Mouse (Mus musculus): ENCODE measurements at regions not wholly inside any gene's neighbourhood (a gene's known extent, or its start where the extent isn't known, plus 50 kb on each side); places are given as distances from the start of the nearest gene placed in this dataset.
"Not testable (repeated sequence)": the region's sequence is repeated elsewhere in the genome, so short reads cannot be mapped to it uniquely, and the experiment has no call there.

DNA sequence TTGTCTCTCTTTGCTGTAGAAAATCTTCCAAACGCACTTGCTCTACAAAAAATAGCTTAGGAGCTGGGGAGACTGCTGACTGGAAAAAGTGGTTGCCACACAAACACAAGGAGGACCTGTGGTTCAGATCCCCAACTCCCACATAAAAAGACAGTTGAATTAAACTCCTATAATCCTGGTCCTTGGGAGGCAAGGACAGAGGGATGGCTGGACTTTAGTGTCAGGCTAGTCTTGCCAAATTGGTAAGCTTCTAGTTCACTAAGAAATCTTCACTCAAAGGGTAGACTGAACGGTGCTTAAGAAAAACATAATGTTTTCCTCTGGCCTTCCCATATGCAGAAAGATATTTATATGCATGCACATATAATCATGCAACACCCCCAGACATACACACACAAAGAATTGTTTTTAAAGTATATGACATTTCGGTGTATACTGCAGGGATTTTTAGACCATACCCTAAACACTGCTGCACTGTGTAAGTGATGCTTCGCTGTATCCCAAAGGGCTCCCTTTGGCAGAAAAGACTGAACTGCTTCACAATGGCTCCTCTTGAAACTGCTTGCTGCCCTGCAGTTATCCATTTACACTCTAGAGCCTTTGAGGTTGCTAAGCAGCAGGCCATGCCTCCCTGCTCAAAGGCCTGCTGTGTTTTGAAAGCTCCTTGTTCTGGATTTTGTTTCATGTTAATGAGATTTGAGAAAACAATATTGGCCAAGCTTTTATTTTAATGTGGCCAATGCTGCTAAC lies 1299.3 kb downstream of the Zfp704 start:
- DNase-seq (ENCODE audit: low spot score in 2 of 2), result no peak

DNA sequence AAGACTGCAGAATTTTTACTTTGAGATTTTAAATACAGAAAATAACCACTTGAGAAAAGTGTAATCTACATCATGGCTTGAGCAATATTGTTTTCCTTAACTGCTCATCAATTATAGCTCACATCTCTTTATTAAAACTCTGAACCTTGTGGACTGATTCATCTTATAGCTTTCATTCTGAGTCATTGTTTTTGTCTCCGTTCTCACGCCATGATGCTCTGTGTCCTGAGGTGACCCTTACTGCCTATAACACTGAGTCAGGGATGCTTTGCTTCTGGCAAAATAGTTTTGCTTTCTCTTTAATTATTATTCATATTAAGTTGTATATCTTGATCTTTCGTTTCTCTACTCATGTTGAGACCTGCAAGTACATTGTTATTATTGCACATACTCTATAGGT lies 1302.6 kb downstream of the Zfp704 start:
- DNase-seq (ENCODE audit: low spot score in 2 of 2), result no peak

DNA sequence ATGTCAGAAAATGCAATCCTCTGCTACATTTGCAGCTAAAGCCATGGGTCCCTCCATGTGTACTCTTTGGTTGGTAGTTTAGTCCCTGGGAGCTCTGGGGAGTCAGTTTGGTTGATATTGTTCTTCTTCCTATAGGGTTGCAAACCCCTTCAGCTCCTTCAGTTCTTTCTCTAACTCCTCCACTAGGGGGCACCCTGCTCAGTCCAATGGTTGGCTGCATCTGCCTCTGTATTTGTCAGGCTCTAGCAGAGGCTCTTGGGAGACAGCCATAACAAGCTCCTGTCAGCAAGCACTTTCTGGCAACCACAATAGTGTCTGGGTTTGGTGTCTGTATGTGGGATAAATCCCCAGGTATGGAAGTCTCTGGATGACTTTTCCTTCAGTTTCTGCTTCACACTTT lies 1305.1 kb downstream of the Zfp704 start:
- no peak for DNase-seq (ENCODE audit: low spot score in 2 of 2)

DNA sequence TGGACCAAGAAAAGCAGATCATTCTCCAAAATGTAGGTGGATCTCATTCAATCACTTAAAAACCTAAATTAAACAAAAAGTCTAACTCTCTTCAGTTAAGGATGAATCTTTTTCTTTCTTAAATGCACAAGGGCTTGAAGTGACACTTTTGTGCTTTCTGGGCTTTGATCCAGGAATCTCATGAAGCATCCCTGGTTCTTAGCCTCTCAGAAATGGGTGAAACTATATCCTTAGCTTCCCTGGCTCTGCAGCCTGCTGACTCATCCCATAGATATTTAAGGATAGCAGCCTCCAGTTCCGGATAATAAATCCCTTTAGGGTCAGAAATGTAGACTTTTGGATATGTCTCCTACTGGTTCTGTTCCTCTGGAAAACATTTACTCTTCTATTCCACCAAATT lies 1316.8 kb downstream of the Zfp704 start:
- DNase-seq (ENCODE audit: low spot score in 2 of 2), result no peak

DNA sequence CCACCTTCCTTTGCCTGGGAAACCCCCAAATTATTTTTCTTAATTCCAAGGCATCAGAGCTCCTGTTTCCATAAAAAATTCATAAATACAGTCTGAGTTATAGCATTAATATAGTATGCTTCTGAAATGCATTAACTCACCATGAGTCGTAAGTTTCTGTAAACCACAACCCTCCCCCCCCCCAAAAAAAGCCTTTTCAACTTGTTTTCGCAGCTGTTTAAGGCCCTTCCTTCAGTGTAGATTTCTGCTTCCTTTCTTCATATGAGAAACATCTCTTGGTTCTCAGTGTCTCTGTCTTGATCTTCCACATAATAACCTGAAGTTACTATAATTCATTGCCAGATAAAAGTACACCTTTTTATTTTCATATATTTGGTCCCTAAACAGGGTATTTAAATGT lies 1320.3 kb downstream of the Zfp704 start:
- DNase-seq (ENCODE audit: low spot score in 2 of 2), result no peak

DNA sequence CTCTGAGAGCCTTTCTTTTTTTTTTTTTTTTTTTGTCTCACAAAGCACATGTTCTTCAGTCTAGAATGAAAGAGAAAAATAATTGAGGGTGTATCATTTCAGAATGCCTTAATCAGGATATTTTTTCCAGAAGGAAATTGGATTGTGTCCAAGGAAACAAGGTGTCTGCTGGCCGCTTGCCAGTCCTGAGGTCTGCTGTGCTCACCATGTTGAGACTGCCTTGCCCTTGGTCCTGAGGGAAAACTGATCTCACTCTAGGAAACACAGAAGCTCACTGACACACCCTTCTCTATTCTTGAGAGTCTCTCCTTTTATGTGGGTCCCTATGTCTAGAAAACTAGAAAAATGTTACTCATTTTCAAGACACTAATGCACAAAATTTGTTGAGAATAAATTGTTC lies 1321.4 kb downstream of the Zfp704 start:
- DNase-seq (ENCODE audit: low spot score in 2 of 2), result no peak

DNA sequence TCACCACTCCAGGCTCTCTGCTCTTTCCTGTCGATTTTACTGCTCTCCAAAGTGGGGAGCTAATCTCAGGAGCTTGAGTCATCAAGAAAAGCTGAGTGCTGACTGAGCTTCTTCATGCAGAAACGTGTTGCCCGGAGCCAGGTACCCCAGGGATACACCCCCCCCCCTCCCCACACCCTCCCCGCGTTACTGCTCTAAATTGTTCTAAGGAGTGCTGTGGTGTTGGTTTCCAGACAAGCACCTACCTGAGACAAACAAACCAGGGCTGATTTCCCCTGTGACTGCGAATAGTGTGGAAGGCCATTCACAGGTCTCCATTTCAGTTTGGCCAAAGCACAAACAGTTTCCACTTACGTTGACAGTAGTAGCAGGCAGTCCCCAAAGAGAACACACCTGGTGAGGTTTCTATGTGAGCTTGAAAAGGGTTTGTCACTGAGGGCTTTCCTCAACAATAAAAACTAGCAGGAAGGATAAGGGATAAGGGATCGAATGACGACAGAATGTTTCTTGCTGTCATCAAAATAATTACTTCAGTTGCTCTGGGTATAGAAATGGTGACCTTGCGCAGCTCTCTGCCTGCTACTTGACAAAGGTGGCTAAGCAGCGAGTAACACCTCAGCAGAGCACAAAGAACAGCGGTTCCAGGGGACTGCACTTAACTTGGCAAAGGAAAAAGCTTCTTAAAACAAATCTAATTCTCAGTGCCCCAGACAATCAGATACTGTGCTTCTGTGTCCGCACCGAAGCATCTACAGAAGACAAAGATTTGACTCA lies 1325.0 kb downstream of the Zfp704 start:
- DNase-seq (ENCODE audit: low spot score in 2 of 2), result no peak

DNA sequence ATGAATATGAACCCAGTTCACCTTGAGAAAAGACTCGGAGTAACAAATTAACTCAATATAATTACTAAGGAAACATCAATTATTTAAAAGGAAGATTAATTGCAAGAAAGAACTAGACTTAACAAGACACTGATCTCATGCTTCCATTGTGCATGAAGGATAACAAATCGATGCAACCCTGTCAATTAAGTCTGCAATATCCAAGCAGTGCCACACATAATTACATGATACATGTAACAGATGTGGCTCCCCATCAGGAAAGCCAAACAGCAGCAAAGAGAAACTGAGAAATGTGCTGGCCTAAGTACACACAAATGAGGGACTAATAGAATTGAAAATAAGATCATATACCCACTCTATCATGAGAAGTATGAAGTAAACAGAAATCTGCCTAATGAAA lies 1327.5 kb downstream of the Zfp704 start:
- no peak for DNase-seq (ENCODE audit: low spot score in 2 of 2)

DNA sequence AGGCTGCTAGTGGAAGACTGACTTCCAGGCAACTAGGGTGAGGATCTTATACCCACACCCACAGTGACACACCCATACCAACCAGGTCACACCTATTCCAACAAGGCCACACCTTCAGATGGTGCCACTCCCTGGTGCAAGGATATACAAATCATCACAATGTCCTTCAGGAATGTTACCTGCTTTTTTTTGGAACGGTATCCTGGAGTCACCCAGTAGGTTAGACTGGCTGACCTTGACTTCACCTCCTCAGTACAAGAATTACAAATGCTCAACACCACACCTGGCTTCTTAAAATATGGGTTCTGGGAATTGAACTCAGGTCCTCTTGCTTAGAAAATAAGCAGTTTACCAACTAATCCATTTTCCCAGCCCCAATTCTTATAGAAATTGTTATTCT lies 1333.2 kb downstream of the Zfp704 start:
- no peak for DNase-seq (ENCODE audit: low spot score in 2 of 2)

DNA sequence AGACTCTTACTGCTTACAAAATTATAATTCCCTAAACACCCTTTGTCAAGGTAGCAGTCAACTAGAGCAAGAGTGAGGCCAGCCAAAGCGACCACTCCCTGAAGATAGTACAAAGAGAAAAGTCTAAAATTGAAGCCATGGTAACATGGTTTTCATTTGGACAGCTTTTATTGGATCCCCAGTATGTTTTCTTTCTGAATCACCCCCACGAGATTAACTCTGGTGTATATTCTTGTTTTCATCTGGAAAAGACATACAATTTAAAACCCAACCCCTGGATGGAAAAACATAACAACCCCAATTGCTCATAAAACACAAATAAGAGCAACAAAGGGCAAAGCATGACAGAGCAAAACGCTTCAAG lies 1339.0 kb downstream of the Zfp704 start:
- no peak for DNase-seq (ENCODE audit: low spot score in 2 of 2)

DNA sequence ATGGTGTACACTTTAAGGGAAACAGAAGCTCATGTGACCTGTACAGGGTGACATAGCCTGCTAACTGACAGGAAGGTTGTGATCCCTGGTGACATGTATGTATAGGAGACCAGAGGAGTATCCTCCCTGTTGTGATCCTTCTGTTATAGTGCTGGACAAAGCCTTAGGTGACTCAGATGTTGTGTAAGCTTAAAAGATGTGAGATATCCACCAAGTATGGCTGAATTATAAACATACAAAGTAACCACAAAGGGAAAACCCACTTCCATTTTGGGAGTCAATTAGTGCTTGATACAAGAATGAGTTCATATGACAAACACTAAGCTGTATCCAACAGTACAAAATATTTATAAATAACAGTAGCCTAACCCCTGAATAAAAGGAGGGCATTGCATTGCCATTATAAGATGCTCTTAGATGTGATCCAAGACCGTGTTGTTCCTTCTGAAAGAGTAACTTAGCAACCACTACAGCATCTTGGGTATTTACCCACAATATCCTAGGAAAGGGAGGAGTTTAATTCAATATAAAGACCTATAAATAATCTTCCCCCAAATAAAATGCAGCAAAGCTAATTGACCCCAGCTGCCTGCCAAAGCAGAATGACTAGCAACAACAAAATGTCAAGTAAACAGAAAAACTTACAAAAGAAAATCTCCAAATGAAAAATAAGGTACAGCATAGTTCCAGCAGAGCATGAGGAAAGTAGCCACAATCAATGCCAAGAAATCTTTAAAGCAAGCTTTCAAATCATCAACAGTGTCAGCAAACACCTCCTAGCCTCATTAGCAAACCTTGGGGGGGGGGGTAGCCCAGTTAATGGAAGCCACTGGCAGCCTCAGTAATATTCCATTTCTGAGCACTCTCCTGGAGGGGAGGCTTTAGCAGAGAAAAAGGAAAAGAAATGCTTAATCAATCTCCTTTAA lies 1339.6 kb downstream of the Zfp704 start:
- DNase-seq (ENCODE audit: low spot score in 2 of 2), result no peak

DNA sequence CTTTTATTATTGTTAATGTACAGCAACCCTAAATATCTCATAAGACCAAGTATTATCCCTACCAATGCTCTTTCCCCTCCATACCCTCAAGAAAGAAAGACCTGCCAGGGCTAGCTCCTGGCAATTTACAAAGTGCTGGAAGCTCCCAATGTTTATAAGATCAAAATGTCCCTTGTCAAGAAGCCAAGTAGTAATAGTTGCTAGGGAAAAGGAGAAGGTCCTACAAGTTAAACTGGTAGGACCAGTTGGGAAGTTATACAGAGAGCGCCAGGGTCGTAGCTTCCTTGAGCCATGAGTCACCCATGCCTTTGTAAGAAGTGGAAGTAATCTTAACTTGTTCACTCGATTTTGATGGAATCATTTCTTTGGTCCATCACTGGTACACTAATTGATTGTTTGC lies 1344.1 kb downstream of the Zfp704 start:
- DNase-seq (ENCODE audit: low spot score in 2 of 2), result peak in 1 of 2 experiments; percentile 27

DNA sequence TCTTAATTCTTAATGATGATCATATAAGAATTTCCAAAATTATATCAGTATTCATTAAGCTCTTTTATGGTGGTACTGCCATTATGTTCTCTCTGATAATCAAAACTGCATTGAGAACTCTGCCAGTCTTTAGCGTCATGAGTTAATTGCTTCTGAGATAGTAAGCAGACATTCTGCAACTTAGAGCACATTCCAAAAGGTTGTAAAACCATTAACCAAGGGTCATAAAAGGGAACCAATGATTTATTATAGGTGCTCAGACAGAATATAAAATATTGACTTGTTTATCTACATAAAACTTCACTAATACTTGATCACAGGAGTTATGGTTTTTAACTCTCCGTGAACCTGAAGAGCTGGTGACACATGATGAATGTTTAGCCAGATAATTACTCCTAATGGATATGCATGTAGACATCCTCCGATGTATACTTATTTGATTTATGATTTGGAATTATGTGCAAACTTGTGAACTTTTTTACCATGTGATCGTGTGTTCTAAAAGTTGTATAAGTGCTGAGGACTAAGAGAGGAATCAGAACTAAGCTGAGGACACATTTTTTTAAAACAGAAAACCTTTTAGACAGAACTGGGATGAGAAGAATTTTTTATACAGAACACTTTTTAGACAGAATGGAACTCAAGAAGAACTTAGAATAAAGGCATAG lies 1345.4 kb downstream of the Zfp704 start:
- DNase-seq (ENCODE audit: low spot score in 2 of 2), result no peak

DNA sequence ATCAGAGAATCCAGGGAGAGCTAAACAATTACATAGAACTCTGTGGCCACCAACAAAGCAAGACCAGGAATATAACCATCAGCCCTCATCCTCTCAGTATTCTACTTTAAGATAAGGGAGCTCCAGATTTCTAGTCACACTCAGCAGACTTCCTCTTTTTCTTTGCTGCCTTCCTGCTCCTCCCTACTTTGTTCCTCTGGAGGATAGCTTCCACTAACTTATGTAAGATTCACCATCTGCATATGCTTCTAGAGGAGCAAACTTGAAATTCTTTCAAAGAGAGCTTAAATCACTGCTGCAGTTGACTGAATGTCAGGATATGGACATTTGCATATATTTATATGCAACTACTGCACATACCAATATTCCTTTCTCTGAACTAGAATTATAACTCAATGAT lies 1352.6 kb downstream of the Zfp704 start:
- no peak for DNase-seq (ENCODE audit: low spot score in 2 of 2)

DNA sequence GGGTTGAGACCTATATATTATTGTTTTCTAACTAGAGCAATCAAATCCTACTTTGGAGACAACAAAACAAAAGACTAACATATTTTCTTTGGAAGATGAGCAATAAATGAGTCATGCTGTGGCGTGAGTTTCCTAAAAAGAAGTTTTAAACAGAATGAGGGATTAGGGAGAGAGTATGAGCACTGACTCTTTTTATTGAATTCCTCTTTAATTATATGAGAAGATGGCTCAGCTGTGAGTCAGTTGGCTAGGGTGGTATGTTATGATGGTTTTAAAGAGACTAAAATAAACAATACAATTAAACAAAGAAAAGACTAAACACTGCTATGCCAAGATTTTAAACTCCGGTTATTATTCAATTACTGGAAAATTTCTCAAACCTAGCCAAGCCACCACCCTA lies 1357.6 kb downstream of the Zfp704 start:
- DNase-seq (ENCODE audit: low spot score in 2 of 2), result no peak

DNA sequence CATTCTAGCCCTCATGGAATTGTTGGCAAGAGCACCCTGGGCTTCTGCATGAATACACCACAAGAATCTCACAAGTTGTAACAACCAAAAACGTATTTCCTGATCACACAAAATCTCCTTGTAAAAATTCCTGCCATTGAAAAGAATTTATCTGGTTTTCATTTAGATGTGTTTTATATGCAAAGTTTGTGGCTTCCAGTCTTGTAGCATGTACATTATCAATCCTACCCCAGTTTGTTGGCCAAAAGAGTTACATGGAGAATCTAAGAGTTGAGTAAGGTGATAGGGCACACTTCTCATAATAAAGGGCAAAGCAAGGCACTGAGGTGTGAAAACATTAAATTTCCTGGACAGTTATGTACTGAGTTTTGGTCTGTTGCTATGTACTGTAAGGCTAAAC lies 1361.0 kb downstream of the Zfp704 start:
- DNase-seq (ENCODE audit: low spot score in 2 of 2), result no peak

DNA sequence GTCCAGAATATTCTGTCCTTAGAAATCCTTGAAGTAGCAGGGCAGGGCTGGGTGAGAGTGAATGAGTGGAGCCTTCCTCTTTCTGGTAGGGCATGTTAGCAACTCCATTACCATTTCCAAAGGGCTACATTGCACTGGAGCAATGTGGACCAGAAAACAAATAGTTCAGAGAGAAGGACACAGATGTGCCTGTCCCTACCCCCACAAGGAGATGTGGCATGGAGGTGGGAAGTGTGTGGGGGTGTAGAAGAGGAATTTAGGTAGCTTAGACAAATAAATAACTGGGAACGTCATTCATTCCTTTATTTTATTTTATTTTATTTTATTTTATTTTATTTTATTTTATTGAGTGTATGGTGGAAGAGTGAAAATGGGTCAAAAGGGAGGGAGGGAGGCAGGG lies 1364.1 kb downstream of the Zfp704 start:
- DNase-seq (ENCODE audit: low spot score in 2 of 2), result peak; percentile 21 to 49

DNA sequence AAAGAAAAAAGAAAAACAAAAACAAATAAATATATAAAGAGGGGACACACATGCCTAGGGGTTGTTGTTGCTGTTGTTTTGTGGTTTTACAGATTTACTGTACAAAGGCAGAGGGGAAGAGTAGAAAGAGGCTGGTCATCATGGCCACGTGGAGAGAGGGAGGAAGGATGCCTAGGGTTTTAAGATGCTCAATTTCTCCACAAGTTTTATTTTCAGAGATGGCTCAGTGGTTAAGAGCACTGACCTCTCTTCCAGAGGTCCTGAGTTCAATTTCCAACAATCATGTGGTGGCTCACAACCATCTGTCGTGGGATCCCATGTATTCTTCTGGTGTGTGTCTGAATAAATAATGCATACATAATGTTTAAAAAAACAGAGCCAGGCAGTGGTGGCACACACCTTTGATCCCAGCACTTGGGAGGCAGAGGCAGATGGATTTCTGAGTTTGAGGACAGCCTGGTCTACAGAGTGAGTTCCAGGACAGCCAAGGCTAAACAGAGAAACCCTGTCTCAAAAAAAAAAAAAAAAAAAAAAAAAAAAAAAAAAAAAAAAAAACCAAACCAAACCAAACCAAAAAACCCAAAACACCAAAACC lies 1364.6 kb downstream of the Zfp704 start:
- DNase-seq (ENCODE audit: low spot score in 2 of 2), result peak in 1 of 2 experiments; percentile 29

DNA sequence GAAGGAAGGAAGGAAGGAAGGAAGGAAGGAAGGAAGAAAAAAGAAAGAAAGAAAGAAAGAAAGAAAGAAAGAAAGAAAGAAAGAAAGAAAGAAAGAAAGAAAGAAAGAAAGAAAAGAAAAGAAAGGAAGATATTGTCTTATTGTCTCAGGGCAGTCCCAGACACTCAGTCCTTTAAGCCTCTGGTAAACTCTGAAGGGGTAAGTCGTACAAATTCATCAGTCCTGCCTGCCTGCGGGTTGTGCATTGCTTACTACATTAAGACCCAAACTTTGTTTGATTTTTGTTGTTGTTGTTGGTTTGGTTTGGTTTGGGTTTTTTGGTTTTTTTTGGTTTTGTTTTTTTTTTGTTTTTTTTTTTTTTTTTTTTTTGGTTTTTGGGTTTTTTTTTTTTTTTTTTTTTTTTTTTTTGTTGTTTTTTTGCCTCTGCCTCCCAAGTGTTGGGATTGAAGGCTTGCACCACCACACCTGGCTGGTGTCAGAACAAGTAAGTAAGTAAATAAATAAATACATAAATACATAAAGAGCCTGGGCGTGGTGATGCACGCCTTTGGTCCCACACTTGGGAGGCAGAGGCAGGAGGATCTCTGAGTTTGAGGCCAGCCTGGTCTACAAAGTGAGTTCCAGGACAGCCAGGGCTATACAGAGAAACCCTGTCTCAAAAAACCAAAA lies 1365.2 kb downstream of the Zfp704 start:
- DNase-seq (ENCODE audit: low spot score in 2 of 2), result not testable (repeated sequence)

DNA sequence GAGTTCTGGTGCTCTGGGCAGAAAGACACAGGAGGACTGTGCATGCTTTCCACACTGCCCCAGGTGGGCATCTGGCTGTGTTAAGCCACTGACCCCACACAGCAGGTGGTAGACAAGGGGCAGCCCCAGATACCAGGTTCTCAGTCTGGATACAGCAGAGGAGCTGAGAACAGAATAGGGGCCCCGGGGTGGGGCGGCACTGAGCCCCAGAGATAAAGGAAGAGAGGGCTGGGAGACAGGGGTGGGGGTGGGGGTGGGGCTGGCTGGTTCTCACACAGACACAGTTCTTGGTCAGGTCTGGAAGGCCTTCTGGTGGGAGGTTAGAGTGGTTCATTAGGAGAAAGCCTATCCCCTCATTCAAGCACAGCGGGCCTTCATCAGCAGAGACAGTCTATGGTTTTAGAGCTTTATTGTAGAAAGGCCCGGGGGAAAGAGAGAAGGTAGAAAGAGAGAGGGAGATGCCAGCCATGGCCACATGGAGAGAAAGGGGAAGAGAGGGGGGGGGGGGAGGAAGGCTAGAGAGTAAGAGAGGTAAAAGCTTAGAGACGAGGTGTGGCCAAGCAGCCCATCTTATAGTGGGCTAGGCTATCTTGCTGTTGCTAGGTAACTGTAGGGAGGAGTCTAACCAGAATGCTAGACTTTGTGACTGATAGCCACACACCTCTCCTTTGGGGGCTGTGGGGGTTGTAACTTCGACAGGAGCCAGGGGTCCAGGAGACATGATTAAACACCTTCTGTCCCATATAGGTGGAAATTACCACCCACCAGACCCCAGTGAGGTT lies 1403.1 kb downstream of the Zfp704 start:
- DNase-seq (ENCODE audit: low spot score in 2 of 2), result no peak
